Mouse (Mus musculus) neural tube, embryonic 15.5 days (tissue): ENCODE results near the gene Arhgap15. TPM values are rescaled to one million over a fixed set of nuclear protein-coding genes. Genes with fewer than 3 reads are reported as not detected.

Experiments
- ATAC-seq: fragments of 200-750 bp; cut with Nextera tagmentation; 2 replicates; pipeline ENCODE4 v1.8.0; 2017; ENCODE audit warnings: mild to moderate bottlenecking, moderate TSS enrichment, moderate library complexity; ENCODE audit not compliant: low FRiP score
- H3K27ac ChIP-seq: fragments of 300-500 bp; sonication (generic); replicated peaks from 2 replicates; pipeline ENCODE4 v1.5.1; 2015; ENCODE audit warnings: mild to moderate bottlenecking, inconsistent platforms
- H3K27me3 ChIP-seq: fragments of 300-500 bp; sonication (generic); replicated peaks from 2 replicates; pipeline ENCODE4 v1.6.1; 2015; ENCODE audit warnings: inconsistent platforms
- H3K36me3 ChIP-seq: fragments of 300-500 bp; sonication (generic); 2 replicates; pipeline ENCODE4 v1.6.1; 2015; ENCODE audit warnings: inconsistent platforms
- H3K4me1 ChIP-seq: fragments of 300-500 bp; sonication (generic); 2 replicates; pipeline ENCODE4 v1.6.1; 2015; ENCODE audit warnings: inconsistent platforms
- H3K4me2 ChIP-seq: fragments of 300-500 bp; sonication (generic); 2 replicates; pipeline ENCODE4 v1.6.1; 2015; ENCODE audit warnings: inconsistent platforms, mild to moderate bottlenecking, moderate library complexity
- H3K4me3 ChIP-seq: fragments of 300-500 bp; sonication (generic); replicated peaks from 2 replicates; pipeline ENCODE4 v1.5.1; 2015; ENCODE audit warnings: mild to moderate bottlenecking, inconsistent platforms
- H3K9ac ChIP-seq: fragments of 300-500 bp; sonication (generic); replicated peaks from 2 replicates; pipeline ENCODE4 v1.6.1; 2015; ENCODE audit warnings: mild to moderate bottlenecking, inconsistent platforms
- H3K9me3 ChIP-seq: fragments of 300-500 bp; sonication (generic); replicated peaks from 2 replicates; pipeline ENCODE4 v1.6.1; 2016; ENCODE audit warnings: inconsistent platforms
- WGBS: fragments of 180-500 bp; shearing (Covaris S2); methylation state at CpG from one replicate; pipeline ENCODE4 v1.1.7; 2015; ENCODE audit warnings: mixed read lengths; 5-methylcytosine and 5-hydroxymethylcytosine counted together
- polyA plus RNA-seq: library from polyadenylated mRNA; unstranded; fragments of >200 nt; fragmentation: Nextera tagmentation; extraction: Ambion mirVana; gene quantifications from 2 replicates; pipeline ENCODE4 v1.2.1, GENCODE M21; 2015

Gene Arhgap15
- polyA plus RNA-seq, 1 experiment from 2014 or later, result 3.0 TPM

DNA sequence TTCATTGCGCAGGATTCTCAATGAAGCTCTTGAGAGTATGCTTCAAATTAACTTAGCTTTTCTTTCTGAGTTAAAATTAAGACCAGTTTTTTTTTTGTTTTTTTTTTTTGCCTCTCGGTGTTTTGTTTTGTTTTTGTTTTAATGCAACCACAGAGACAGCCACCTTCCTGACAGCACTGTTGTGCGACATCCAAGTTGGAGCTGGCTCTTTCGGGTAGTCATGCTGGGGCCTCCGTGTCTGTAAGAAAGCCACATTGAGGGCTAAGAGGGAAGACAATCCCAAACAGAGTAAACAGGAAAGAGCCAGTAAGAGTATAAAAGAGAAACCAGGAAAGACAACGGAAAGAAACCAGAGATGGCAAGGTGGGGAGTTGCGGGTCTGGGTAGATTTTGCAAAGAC lies 399.3 kb downstream of the Arhgap15 start:
- ATAC-seq, result no peak
- Histone ChIP-seq H3K4me1 (no peaks in the 10 kb centered on the region), H3K9me3 (no peaks in the 10 kb centered on the region), H3K27me3 (no peaks in the 10 kb centered on the region), H3K4me2 (no peak overlapping the region), H3K27ac (no peak overlapping the region), H3K9ac (no peak overlapping the region), H3K4me3 (no peak overlapping the region), H3K36me3 (no peaks in the 10 kb centered on the region)
- 59% methylated on average over 7 of the region's 7 CpGs for WGBS

DNA sequence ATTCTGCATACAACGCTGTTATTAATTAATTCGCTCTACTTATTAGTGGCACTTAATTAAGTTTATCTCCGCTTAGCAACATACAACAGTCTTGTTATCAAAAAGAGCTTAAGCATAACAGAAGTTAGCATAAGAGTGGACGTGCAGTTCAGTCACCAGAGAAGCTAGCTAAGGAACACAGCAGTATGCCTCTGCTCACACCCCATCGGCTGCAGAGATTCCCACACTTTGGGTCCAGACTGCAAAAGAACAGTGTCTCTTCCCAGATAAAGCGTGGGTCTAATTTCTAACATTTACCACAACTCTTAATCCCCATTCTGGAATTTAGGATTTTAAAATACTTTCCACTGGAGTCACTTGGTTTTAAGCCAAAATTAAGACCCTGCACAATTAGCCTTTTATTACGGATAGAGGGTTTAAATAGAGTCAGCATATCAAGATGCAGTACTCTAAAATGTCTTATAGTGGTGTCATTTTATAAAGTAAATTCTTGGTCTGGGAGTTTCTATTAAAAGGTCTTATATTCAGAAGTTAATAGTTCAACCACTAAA lies 400.0 kb downstream of the Arhgap15 start:
- no peak overlapping the region for H3K4me2 ChIP-seq
- no peak for ATAC-seq
- 78% methylated on average over 7 of the region's 7 CpGs for WGBS
- no peaks in the 10 kb centered on the region for H3K27me3 ChIP-seq
- H3K27ac ChIP-seq, result no peak overlapping the region
- no peaks in the 10 kb centered on the region for H3K4me1 ChIP-seq
- no peaks in the 10 kb centered on the region for H3K9me3 ChIP-seq
- no peak overlapping the region for H3K9ac ChIP-seq
- no peak overlapping the region for H3K4me3 ChIP-seq
- no peaks in the 10 kb centered on the region for H3K36me3 ChIP-seq

DNA sequence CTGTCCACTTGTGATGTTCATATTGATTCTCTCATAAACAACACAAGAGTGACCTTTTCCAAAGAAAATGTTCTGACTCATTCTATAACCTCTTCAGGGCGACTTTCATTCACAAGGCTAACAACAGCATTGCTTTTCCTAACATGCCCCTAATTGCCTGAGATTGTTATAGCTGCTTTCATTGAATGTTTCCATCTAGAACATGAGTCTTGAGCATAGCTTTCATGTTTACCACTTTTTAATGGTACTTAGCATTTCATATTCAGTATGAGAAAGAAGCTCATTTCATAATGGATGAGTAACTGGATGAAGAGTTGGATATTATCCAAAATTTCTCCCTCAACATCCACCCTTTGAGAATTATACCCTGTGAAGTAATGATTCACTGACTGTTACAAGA lies 403.7 kb downstream of the Arhgap15 start:
- no peaks in the 10 kb centered on the region for H3K4me1 ChIP-seq
- no peak for ATAC-seq
- H3K4me3 ChIP-seq, result no peak overlapping the region
- 96% methylated on average over 1 of the region's 1 CpGs for WGBS
- no peak overlapping the region for H3K27ac ChIP-seq
- no peaks in the 10 kb centered on the region for H3K27me3 ChIP-seq
- no peak overlapping the region for H3K9ac ChIP-seq
- H3K9me3 ChIP-seq, result no peaks in the 10 kb centered on the region
- no peak overlapping the region for H3K4me2 ChIP-seq
- no peaks in the 10 kb centered on the region for H3K36me3 ChIP-seq

- Histone ChIP-seq H3K36me3 (no peaks in the 10 kb centered on the region), H3K4me1 (no peaks in the 10 kb centered on the region), H3K4me3 (no peak overlapping the region), H3K4me2 (no peak overlapping the region), H3K9ac (no peak overlapping the region), H3K27ac (no peak overlapping the region), H3K9me3 (no peaks in the 10 kb centered on the region), H3K27me3 (no peaks in the 10 kb centered on the region)
- WGBS, result 84% methylated on average over 4 of the region's 4 CpGs
- no peak for ATAC-seq
Measured at GRCm38 (mm10) chr2:44160358-44160757, 411.7 kb downstream of the Arhgap15 start.

DNA sequence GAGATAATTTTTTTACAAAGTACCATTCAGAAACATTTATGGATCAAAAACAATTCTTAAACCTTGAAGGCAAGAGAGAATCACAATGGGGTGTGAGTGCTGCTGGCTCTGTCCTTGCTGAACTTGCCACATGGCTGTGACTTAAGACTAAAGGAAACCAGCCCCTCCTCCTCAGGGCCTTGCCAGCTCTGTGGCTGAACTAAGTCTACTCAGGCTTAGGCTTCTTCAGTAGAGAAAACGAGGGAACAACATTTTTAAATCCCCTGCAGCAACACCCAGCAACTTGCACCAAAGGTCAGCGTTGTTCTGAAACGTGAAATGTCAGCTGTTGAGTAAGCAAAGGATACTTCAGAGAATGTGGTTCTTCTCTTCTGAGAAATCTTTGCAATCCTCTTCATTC lies 417.2 kb downstream of the Arhgap15 start:
- 72% methylated on average over 3 of the region's 3 CpGs for WGBS
- H3K27me3 ChIP-seq, result no peaks in the 10 kb centered on the region
- ATAC-seq, result no peak
- H3K4me3 ChIP-seq, result no peak overlapping the region
- H3K4me2 ChIP-seq, result no peak overlapping the region
- H3K9me3 ChIP-seq, result no peaks in the 10 kb centered on the region
- H3K27ac ChIP-seq, result no peak overlapping the region
- H3K36me3 ChIP-seq, result no peaks in the 10 kb centered on the region
- no peaks in the 10 kb centered on the region for H3K4me1 ChIP-seq
- H3K9ac ChIP-seq, result no peak overlapping the region

- Histone ChIP-seq H3K9ac (no peak overlapping the region), H3K27me3 (no peaks in the 10 kb centered on the region), H3K27ac (no peak overlapping the region), H3K4me2 (no peak overlapping the region), H3K4me1 (no peaks in the 10 kb centered on the region), H3K36me3 (no peaks in the 10 kb centered on the region), H3K9me3 (no peaks in the 10 kb centered on the region), H3K4me3 (no peak overlapping the region)
- ATAC-seq, result no peak
- 94% methylated on average over 4 of the region's 4 CpGs for WGBS
Measured at GRCm38 (mm10) chr2:44166716-44167115, 418.1 kb downstream of the Arhgap15 start.

GRCm38 (mm10) chr2:44184476-44184875 lies 435.9 kb downstream of the Arhgap15 start:
- no peaks in the 10 kb centered on the region for H3K9me3 ChIP-seq
- H3K4me1 ChIP-seq, result no peaks in the 10 kb centered on the region
- no peak overlapping the region for H3K4me2 ChIP-seq
- WGBS, result 78% methylated on average over 10 of the region's 10 CpGs
- ATAC-seq, result no peak
- no peak overlapping the region for H3K27ac ChIP-seq
- H3K4me3 ChIP-seq, result no peak overlapping the region
- H3K27me3 ChIP-seq, result no peaks in the 10 kb centered on the region
- no peaks in the 10 kb centered on the region for H3K36me3 ChIP-seq
- H3K9ac ChIP-seq, result no peak overlapping the region

GRCm38 (mm10) chr2:44190749-44191148 lies 442.1 kb downstream of the Arhgap15 start:
- Histone ChIP-seq H3K27ac (no peak overlapping the region), H3K36me3 (no peaks in the 10 kb centered on the region), H3K9me3 (no peaks in the 10 kb centered on the region), H3K9ac (no peak overlapping the region), H3K4me1 (no peaks in the 10 kb centered on the region), H3K4me2 (no peak overlapping the region), H3K4me3 (no peak overlapping the region), H3K27me3 (no peaks in the 10 kb centered on the region)
- 70% methylated on average over 9 of the region's 9 CpGs for WGBS
- no peak for ATAC-seq

DNA sequence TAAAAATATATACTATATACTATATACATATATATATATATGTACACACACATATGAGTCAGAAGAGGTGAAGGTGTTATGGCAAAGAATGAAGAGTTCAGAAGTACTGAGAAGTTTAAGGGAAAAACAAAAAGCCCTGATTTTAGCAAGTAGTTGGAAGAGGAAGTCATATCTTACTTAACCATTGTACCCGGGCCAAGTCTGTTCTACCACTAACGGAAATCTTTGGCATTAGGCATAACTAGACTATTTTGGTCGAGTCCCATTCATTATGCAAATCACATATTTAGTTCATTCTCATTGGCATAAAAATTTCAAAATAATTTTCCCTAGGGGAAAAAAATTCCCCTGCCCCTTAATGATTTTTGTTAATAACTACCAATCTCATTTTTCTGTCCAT lies 443.4 kb downstream of the Arhgap15 start:
- H3K9me3 ChIP-seq, result no peaks in the 10 kb centered on the region
- H3K27ac ChIP-seq, result no peak overlapping the region
- 87% methylated on average over 3 of the region's 3 CpGs for WGBS
- no peak overlapping the region for H3K4me2 ChIP-seq
- H3K27me3 ChIP-seq, result no peaks in the 10 kb centered on the region
- no peak for ATAC-seq
- no peak overlapping the region for H3K4me3 ChIP-seq
- no peaks in the 10 kb centered on the region for H3K4me1 ChIP-seq
- H3K36me3 ChIP-seq, result no peaks in the 10 kb centered on the region
- H3K9ac ChIP-seq, result no peak overlapping the region

- Histone ChIP-seq H3K36me3 (no peaks in the 10 kb centered on the region), H3K4me1 (no peaks in the 10 kb centered on the region; the same call in 1 of the 2 replicates), H3K27me3 (no peaks in the 10 kb centered on the region), H3K9ac (no peak overlapping the region), H3K27ac (no peak overlapping the region), H3K9me3 (no peaks in the 10 kb centered on the region), H3K4me2 (no peak overlapping the region), H3K4me3 (no peak overlapping the region)
- 94% methylated on average over 7 of the region's 7 CpGs for WGBS
- no peak for ATAC-seq
Measured at GRCm38 (mm10) chr2:44215506-44215905, 466.9 kb downstream of the Arhgap15 start.

DNA sequence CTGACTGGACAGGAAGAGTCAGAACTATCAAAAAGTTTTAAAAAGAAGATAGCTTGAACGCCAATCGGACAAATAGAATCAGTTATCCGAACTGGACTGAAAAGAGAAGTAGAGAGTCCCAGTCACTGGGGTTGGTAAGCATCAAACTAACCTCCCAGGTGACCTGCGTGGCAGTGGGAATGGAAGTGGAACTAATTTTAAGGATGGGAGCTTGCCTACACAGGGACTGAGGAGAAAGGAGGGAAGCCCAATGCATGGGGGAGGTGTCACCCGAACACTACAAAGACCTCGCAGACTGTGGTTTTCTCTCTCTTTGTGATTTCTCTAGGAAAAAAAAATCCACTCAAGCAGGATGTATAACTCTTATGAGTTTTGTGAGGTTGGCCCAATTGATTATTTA lies 469.2 kb downstream of the Arhgap15 start:
- no peak overlapping the region for H3K27ac ChIP-seq
- no peaks in the 10 kb centered on the region for H3K36me3 ChIP-seq
- 76% methylated on average over 6 of the region's 6 CpGs for WGBS
- H3K4me1 ChIP-seq, result no peaks in the 10 kb centered on the region; the same call in 1 of the 2 replicates
- no peaks in the 10 kb centered on the region for H3K9me3 ChIP-seq
- H3K27me3 ChIP-seq, result no peaks in the 10 kb centered on the region
- no peak overlapping the region for H3K4me3 ChIP-seq
- H3K4me2 ChIP-seq, result no peak overlapping the region
- ATAC-seq, result no peak
- H3K9ac ChIP-seq, result no peak overlapping the region

DNA sequence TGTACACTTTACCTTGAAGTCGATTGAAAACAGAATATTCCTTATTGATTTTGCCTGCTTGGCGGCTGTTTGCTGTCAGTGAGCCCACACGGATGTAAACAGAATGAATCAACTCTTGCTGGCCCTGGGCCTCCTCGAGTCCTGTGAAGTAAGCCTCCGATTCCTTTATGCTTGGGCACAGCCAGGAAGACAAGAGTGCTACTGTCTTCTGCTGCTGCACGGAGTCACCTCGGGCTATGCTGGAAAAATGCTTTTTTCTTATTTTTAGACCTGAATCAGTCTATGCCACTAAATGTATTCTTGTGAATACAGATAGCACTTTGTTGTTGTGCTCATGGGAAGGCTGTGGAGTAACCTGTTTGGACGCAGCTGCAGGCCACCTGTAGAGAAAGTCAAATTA lies 469.7 kb downstream of the Arhgap15 start:
- Histone ChIP-seq H3K27me3 (no peaks in the 10 kb centered on the region), H3K9me3 (no peaks in the 10 kb centered on the region), H3K4me2 (no peak overlapping the region), H3K4me1 (no peaks in the 10 kb centered on the region; the same call in 1 of the 2 replicates), H3K9ac (no peak overlapping the region), H3K36me3 (no peaks in the 10 kb centered on the region), H3K27ac (no peak overlapping the region), H3K4me3 (no peak overlapping the region)
- WGBS, result 17% methylated on average over 8 of the region's 8 CpGs
- ATAC-seq, result no peak

GRCm38 (mm10) chr2:44221686-44222085 lies 473.1 kb downstream of the Arhgap15 start:
- H3K4me3 ChIP-seq, result no peak overlapping the region
- H3K27ac ChIP-seq, result no peak overlapping the region
- H3K4me2 ChIP-seq, result no peak overlapping the region
- H3K27me3 ChIP-seq, result no peaks in the 10 kb centered on the region
- no peak overlapping the region for H3K9ac ChIP-seq
- ATAC-seq, result no peak
- WGBS, result 70% methylated on average over 2 of the region's 2 CpGs
- no peaks in the 10 kb centered on the region; the same call in 1 of the 2 replicates for H3K4me1 ChIP-seq
- H3K9me3 ChIP-seq, result no peaks in the 10 kb centered on the region
- H3K36me3 ChIP-seq, result no peaks in the 10 kb centered on the region
